Mouse (Mus musculus) cerebellum, adult 2 months (tissue): Measurements from ENCODE around the gene Cttn.

ENCODE experiments used
- CTCF ChIP-seq: fragments of 200-500 bp; IDR thresholded peaks from 2 replicates; pipeline ENCODE4 v1.5.1; 2011; ENCODE audit warnings: low read depth, mild to moderate bottlenecking, control low read depth, low read length, moderate library complexity, borderline replicate concordance; ENCODE audit not compliant: insufficient read depth
- POLR2A ChIP-seq: fragments of 200-500 bp; IDR thresholded peaks from 2 replicates; pipeline ENCODE4 v1.6.1; 2011; ENCODE audit warnings: low read length, control low read depth, borderline replicate concordance; ENCODE audit not compliant: insufficient read depth

- TF ChIP-seq POLR2A (no peak), CTCF (no peak)
Observed at GRCm38 (mm10) chr7:144469908-144470544, 783 bp downstream of the Cttn start.
